ENCODE assay signal across 25 mouse cellular contexts in the genomic region with DNA sequence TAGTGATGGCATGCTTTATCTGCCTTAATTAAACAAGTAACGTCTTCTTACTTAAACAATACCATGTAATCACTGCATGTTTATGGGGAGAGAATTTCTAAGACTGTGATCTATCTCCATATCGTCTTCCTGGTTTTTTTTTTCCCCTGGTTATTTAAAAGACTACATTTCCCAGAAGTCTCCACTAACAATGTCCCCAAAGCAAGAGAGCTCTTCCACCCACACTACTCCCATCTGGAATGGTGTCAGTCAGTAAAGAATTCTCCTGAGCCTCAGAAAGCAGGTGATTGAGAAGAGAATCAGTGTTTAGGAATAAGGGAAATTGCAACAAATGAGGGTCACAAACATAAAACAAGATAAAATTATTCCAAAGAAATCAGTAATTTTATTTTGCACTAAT. TPM values are rescaled to one million over a fixed set of nuclear protein-coding genes. Genes with fewer than 3 reads are reported as not detected.
DNase-seq lines count a peak whose midpoint lies in the region; ATAC-seq and TF ChIP-seq lines count a peak whose summit lies in the region.
"Had no signal": no experiment of that assay in that cellular context is flagged by ENCODE, and none has a peak within 500 bp of the region (broad histone marks: within the 10 kb centered on the region; RNA-seq: fewer than 3 reads in every experiment).

No protein-coding gene starts in this region.

- no peaks in the 10 kb centered on the region for H3K9me3 ChIP-seq in forebrain, embryonic 16.5 days (ENCODE audit: control insufficient read depth, low read length)
- H3K9me3 ChIP-seq in forebrain, embryonic 12.5 days, result no peaks in the 10 kb centered on the region
- H3K9me3 ChIP-seq in kidney, postnatal 0 days (replicated peaks; ENCODE audit: low read length), result no peaks in the 10 kb centered on the region
- no peaks in the 10 kb centered on the region for H3K9me3 ChIP-seq in kidney, embryonic 16.5 days (ENCODE audit: low read length)
- no peaks in the 10 kb centered on the region for H3K9me3 ChIP-seq in ES-E14 (ENCODE audit: control insufficient read depth, insufficient read depth, low read depth, low read length)
- H3K9me3 ChIP-seq: embryonic facial prominence, embryonic 15.5 days; forebrain, embryonic 10.5 days; heart, embryonic 12.5 days; hindbrain, embryonic 15.5 days had no signal

- in situ Hi-C loops in ES-E14 (cut with MboI; ENCODE audit: low sequenced_read_pairs in 2 of 2, unreplicated experiment in 2 of 2), result no loop called here

- no peak for TF ChIP-seq CTCF in kidney, postnatal 0 days (IDR thresholded peaks at IDR 0.05; ENCODE audit: low read depth)

- H3K4me1 ChIP-seq in forebrain, embryonic 16.5 days (replicated peaks; ENCODE audit: control insufficient read depth, insufficient read depth, low read length), result peaks cover 13% of the 10 kb centered on the region
- H3K4me1 ChIP-seq in forebrain, embryonic 12.5 days, result peaks cover 13% of the 10 kb centered on the region
- 0 out of 2 replicates have a peak, but pooled peaks cover 2% of the 10 kb centered on the region for H3K4me1 ChIP-seq in kidney, postnatal 0 days (replicated peaks; ENCODE audit: insufficient read depth, low read length)
- peaks cover 9% of the 10 kb centered on the region for H3K4me1 ChIP-seq in kidney, embryonic 16.5 days (ENCODE audit: insufficient read depth, low read length)
- no peaks in the 10 kb centered on the region; a peak in 1 of 4 replicates for H3K4me1 ChIP-seq in ES-E14 (ENCODE audit: control insufficient read depth in 2 of 2, insufficient read depth in 2 of 2, low read length in 2 of 2, poor library complexity in 1 of 2)

- ATAC-seq in forebrain, embryonic 16.5 days, result peak; percentile 32; the same call in 1 of the 2 replicates
- no peak for ATAC-seq in forebrain, embryonic 12.5 days (ENCODE audit: low FRiP score)
- ATAC-seq in kidney, postnatal 0 days (replicated peaks; ENCODE audit: low FRiP score, low read depth), result no peak
- no peak for ATAC-seq in kidney, embryonic 16.5 days (ENCODE audit: low FRiP score, low TSS enrichment)
- ATAC-seq: lung, postnatal 0 days; midbrain, embryonic 16.5 days had no signal

- H3K27ac ChIP-seq in forebrain, embryonic 16.5 days (ENCODE audit: low read length), result no peak overlapping the region
- no peak overlapping the region for H3K27ac ChIP-seq in forebrain, embryonic 12.5 days
- no peak overlapping the region for H3K27ac ChIP-seq in kidney, postnatal 0 days
- no peak overlapping the region for H3K27ac ChIP-seq in kidney, embryonic 16.5 days (ENCODE audit: low read length)
- no peak overlapping the region for H3K27ac ChIP-seq in ES-E14 (ENCODE audit: insufficient read depth, low read depth, low read length, poor library complexity, severe bottlenecking)
- H3K27ac ChIP-seq: embryonic facial prominence, embryonic 15.5 days; forebrain, embryonic 10.5 days; hindbrain, embryonic 15.5 days had no signal

- WGBS in forebrain, embryonic 16.5 days, result 30% methylated on average over 2 of the region's 2 CpGs
- 31% methylated on average over 2 of the region's 2 CpGs for WGBS in forebrain, embryonic 12.5 days
- 33% methylated on average over 2 of the region's 2 CpGs for WGBS in kidney, postnatal 0 days
- 40% methylated on average over 2 of the region's 2 CpGs for WGBS in kidney, embryonic 16.5 days

- no peaks in the 10 kb centered on the region for H3K36me3 ChIP-seq in forebrain, embryonic 16.5 days (ENCODE audit: control insufficient read depth, insufficient read depth)
- no peaks in the 10 kb centered on the region for H3K36me3 ChIP-seq in forebrain, embryonic 12.5 days (replicated peaks)
- no peaks in the 10 kb centered on the region for H3K36me3 ChIP-seq in kidney, postnatal 0 days (ENCODE audit: insufficient read depth, low read length)
- no peaks in the 10 kb centered on the region for H3K36me3 ChIP-seq in kidney, embryonic 16.5 days (ENCODE audit: insufficient read depth, low read length)
- H3K36me3 ChIP-seq in ES-E14 (ENCODE audit: control insufficient read depth, insufficient read depth, low read length, poor library complexity, severe bottlenecking), result no peaks in the 10 kb centered on the region
- H3K36me3 ChIP-seq: embryonic facial prominence, embryonic 15.5 days; forebrain, embryonic 10.5 days; heart, embryonic 12.5 days; hindbrain, embryonic 15.5 days had no signal

- H3K9ac ChIP-seq in forebrain, embryonic 16.5 days (replicated peaks; ENCODE audit: low read depth, low read length), result no peak overlapping the region
- H3K9ac ChIP-seq in forebrain, embryonic 12.5 days, result no peak overlapping the region
- no peak overlapping the region for H3K9ac ChIP-seq in kidney, postnatal 0 days (ENCODE audit: low read depth, low read length)
- H3K9ac ChIP-seq in kidney, embryonic 16.5 days (replicated peaks; ENCODE audit: low read length), result no peak overlapping the region
- H3K9ac ChIP-seq in ES-E14 (ENCODE audit: insufficient read depth, low read depth, low read length, poor library complexity, severe bottlenecking), result no peak overlapping the region
- H3K9ac ChIP-seq: embryonic facial prominence, embryonic 15.5 days; heart, embryonic 12.5 days; hindbrain, embryonic 15.5 days had no signal

- no peak overlapping the region for H3K4me2 ChIP-seq in forebrain, embryonic 16.5 days (ENCODE audit: low read length)
- no peak overlapping the region for H3K4me2 ChIP-seq in forebrain, embryonic 12.5 days
- no peak overlapping the region for H3K4me2 ChIP-seq in kidney, postnatal 0 days (ENCODE audit: low read length)
- H3K4me2 ChIP-seq in kidney, embryonic 16.5 days (replicated peaks; ENCODE audit: low read depth, low read length), result no peak overlapping the region
- H3K4me2 ChIP-seq: embryonic facial prominence, embryonic 15.5 days; heart, embryonic 12.5 days; hindbrain, embryonic 15.5 days had no signal

- peak; percentile 15 for DNase-seq in kidney, postnatal 0 days (ENCODE audit: low spot score)
- DNase-seq in ES-E14 (ENCODE audit: low read depth, low spot score), result no peak
- DNase-seq in retina, embryonic 14.5 days (ENCODE audit: low spot score), result peak; percentile 24
- DNase-seq in ovary, postnatal 14 days (ENCODE audit: low spot score), result no peak
- DNase-seq: embryo, embryonic 11 days; heart, postnatal 14 days; kidney, adult 11 months; kidney, postnatal 10 days; liver; spleen, adult 18-20 months; thymus, postnatal 4 days had no signal

- no peaks in the 10 kb centered on the region for H3K27me3 ChIP-seq in forebrain, embryonic 16.5 days (replicated peaks; ENCODE audit: control insufficient read depth, insufficient read depth, low read length)
- peaks cover 31% of the 10 kb centered on the region for H3K27me3 ChIP-seq in forebrain, embryonic 12.5 days
- peaks cover 15% of the 10 kb centered on the region; the same call in 1 of the 2 replicates for H3K27me3 ChIP-seq in kidney, postnatal 0 days (ENCODE audit: insufficient read depth, low read length)
- peaks cover 29% of the 10 kb centered on the region for H3K27me3 ChIP-seq in kidney, embryonic 16.5 days (ENCODE audit: insufficient read depth, low read length)
- H3K27me3 ChIP-seq: hindbrain, embryonic 15.5 days had no signal

- no peak overlapping the region for H3K4me3 ChIP-seq in forebrain, embryonic 16.5 days (replicated peaks; ENCODE audit: low read length)
- no peak overlapping the region for H3K4me3 ChIP-seq in forebrain, embryonic 12.5 days (replicated peaks)
- H3K4me3 ChIP-seq in kidney, postnatal 0 days (replicated peaks; ENCODE audit: low read depth, low read length), result no peak overlapping the region
- H3K4me3 ChIP-seq in kidney, embryonic 16.5 days (ENCODE audit: low read length), result no peak overlapping the region
- no peak overlapping the region for H3K4me3 ChIP-seq in ES-E14 (ENCODE audit: insufficient read depth in 1 of 2, low read depth in 1 of 2, low read length in 2 of 2, poor library complexity in 1 of 2, severe bottlenecking in 1 of 2)
- H3K4me3 ChIP-seq: embryonic facial prominence, embryonic 15.5 days; forebrain, embryonic 10.5 days; heart, embryonic 12.5 days; hindbrain, embryonic 15.5 days had no signal

TF ChIP-seq in ES-E14, 5 proteins besides CTCF, POLR2A, EP300 and RAD21:
- no peak for TF ChIP-seq CHD2 (IDR thresholded peaks at IDR 0.05; ENCODE audit: low read depth, low read length)
- TF ChIP-seq ZNF384 (IDR thresholded peaks at IDR 0.05; ENCODE audit: low read depth, low read length), result peak; percentile 47; the same call in 1 of the 2 replicates
- no peak for TF ChIP-seq MAFK (IDR thresholded peaks at IDR 0.05; ENCODE audit: insufficient read depth, low read depth, low read length)
- TF ChIP-seq HCFC1 (IDR thresholded peaks at IDR 0.05; ENCODE audit: borderline replicate concordance, insufficient read depth, low read length), result peak; percentile 78

RNA-seq across cellular contexts. Expression of a gene that starts 2.5 kb away (rescaled TPM):
- polyA plus RNA-seq in forebrain, embryonic 16.5 days (2015; fragmentation: Nextera tagmentation; extraction: Ambion mirVana), result 9.2 and 14.8 TPM in 2 replicates
- polyA plus RNA-seq in forebrain, embryonic 12.5 days (2016; fragmentation: Nextera tagmentation; extraction: Ambion mirVana), result 3.5 and 4.3 TPM in 2 replicates
- polyA plus RNA-seq in kidney, postnatal 0 days (2015; fragmentation: Nextera tagmentation; extraction: Ambion mirVana), result 0.11 and 0.22 TPM in 2 replicates
- 0.44 and 0.63 TPM in 2 replicates for polyA plus RNA-seq in kidney, embryonic 16.5 days (2015; fragmentation: Nextera tagmentation; extraction: Ambion mirVana)
- total RNA-seq in ES-E14 (2012; rRNA removed), result 0.18 and 0.37 TPM in 2 replicates
- total RNA-seq: granulocyte monocyte progenitor cell, adult 5-6 weeks; megakaryocyte, adult 5-6 weeks had no signal

RNA-seq across cellular contexts. Expression of a gene that starts 33.4 kb away (rescaled TPM):
- not detected in 2 replicates for polyA plus RNA-seq in forebrain, embryonic 16.5 days (2015; fragmentation: Nextera tagmentation; extraction: Ambion mirVana)
- 0.12 TPM in 1 of 2 replicates, not detected in the other for polyA plus RNA-seq in forebrain, embryonic 12.5 days (2016; fragmentation: Nextera tagmentation; extraction: Ambion mirVana)
- polyA plus RNA-seq in kidney, postnatal 0 days (2015; fragmentation: Nextera tagmentation; extraction: Ambion mirVana), result not detected in 2 replicates
- polyA plus RNA-seq in kidney, embryonic 16.5 days (2015; fragmentation: Nextera tagmentation; extraction: Ambion mirVana), result not detected in 2 replicates
- total RNA-seq in ES-E14 (2012; rRNA removed), result 0.13 TPM in 1 of 2 replicates, not detected in the other
- total RNA-seq: adrenal gland, adult 2 months; gastrocnemius, adult 18-20 months; granulocyte monocyte progenitor cell, adult 5-6 weeks; heart, postnatal 14 days; megakaryocyte, adult 5-6 weeks had no signal
- polyA plus RNA-seq: adrenal gland, adult 2 months; embryonic facial prominence, embryonic 15.5 days; forebrain, embryonic 10.5 days; heart, embryonic 12.5 days; liver, embryonic 16.5 days; lung, postnatal 0 days had no signal

Comparison
In these comparisons a context has a peak if more than half of its experiments do, and no peak if none do; other contexts are left out.
1. DNase-seq: peak in kidney, postnatal 0 days (single experiment) and retina, embryonic 14.5 days (single experiment); none in ES-E14 (single experiment) and ovary, postnatal 14 days (single experiment).